1 mouse cellular context compared by ENCODE assay signal in the genomic region with DNA sequence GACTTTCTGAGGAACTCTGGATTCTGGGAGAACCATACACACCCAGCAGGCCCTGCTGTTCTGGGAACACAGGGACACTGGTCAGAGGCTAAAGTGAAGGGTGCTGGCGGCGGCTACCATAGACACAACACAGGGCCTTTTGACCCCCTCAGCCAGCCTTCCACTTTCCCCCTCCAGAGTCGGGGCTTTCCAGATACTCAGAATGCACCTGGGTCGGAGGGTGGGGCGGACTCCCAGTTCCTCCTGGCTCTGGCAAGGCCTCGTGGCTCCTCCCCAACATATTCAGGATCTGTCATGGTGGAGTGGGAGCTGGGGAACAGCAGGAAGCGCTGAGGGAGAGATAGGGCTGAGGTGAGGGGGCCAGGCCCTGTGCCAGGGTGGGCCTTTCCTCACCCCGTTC.
A peak's percentile ranks its signal among the peaks of the same experiment; 100 is the strongest.
TF ChIP-seq lines count a peak whose summit lies in the region.

No protein-coding gene starts in this region.

TF ChIP-seq in CH12.LX, 34 proteins besides CTCF, POLR2A, EP300 and RAD21 (continued from another document):
- no peak for TF ChIP-seq E2F4 (IDR thresholded peaks at IDR 0.05; ENCODE audit: insufficient replicate concordance, low read depth, low read length)
- no peak for TF ChIP-seq KAT2A (IDR thresholded peaks at IDR 0.05; ENCODE audit: insufficient replicate concordance, low read length)
- no peak for TF ChIP-seq NRF1 (IDR thresholded peaks at IDR 0.05; ENCODE audit: low read depth, low read length)
- TF ChIP-seq CHD1 (IDR thresholded peaks at IDR 0.05; ENCODE audit: low read depth, low read length) = no peak
- TF ChIP-seq IRF4 (IDR thresholded peaks at IDR 0.05; ENCODE audit: low read depth, low read length) = peak; percentile 97
- TF ChIP-seq MXI1 (IDR thresholded peaks at IDR 0.05; ENCODE audit: low read depth, low read length) = no peak
- no peak for TF ChIP-seq ZNF384 (IDR thresholded peaks at IDR 0.05; ENCODE audit: low read depth, low read length)
- TF ChIP-seq NELFE (IDR thresholded peaks at IDR 0.05; ENCODE audit: low read depth, low read length) = no peak
- peak; percentile 96 for TF ChIP-seq MAZ (IDR thresholded peaks at IDR 0.05; ENCODE audit: low read depth, low read length)
- peak; percentile 96 for TF ChIP-seq TCF12 (IDR thresholded peaks at IDR 0.05; ENCODE audit: low read depth, low read length)
- no peak for TF ChIP-seq MAFK (IDR thresholded peaks at IDR 0.05; ENCODE audit: insufficient replicate concordance, low read length)
- TF ChIP-seq GABPA (IDR thresholded peaks at IDR 0.05; ENCODE audit: insufficient replicate concordance, low read depth, low read length) = no peak
- TF ChIP-seq USF1 (IDR thresholded peaks at IDR 0.05; ENCODE audit: low read depth, low read length) = no peak
- peak; percentile 15; the same call in 1 of the 2 replicates for TF ChIP-seq HCFC1 (IDR thresholded peaks at IDR 0.05; ENCODE audit: low read depth, low read length)
- 0 out of 2 replicates have a peak, but pooled peaks have one; percentile 50 for TF ChIP-seq ETS1 (conservative IDR thresholded peaks at IDR 0.05; ENCODE audit: low read depth, low read length)
- TF ChIP-seq USF2 (conservative IDR thresholded peaks at IDR 0.05; ENCODE audit: low read depth, low read length) = no peak
- TF ChIP-seq JUN (IDR thresholded peaks at IDR 0.05; ENCODE audit: insufficient read depth, low read depth, low read length) = no peak
- TF ChIP-seq TBP (conservative IDR thresholded peaks at IDR 0.05; ENCODE audit: low read depth, low read length) = no peak
- no peak for TF ChIP-seq UBTF (IDR thresholded peaks at IDR 0.05; ENCODE audit: low read depth, low read length)
- TF ChIP-seq SMC3 (IDR thresholded peaks at IDR 0.05; ENCODE audit: low read depth, low read length) = no peak
- TF ChIP-seq ZC3H11A (IDR thresholded peaks at IDR 0.05; ENCODE audit: low read depth, low read length) = no peak
- TF ChIP-seq MEF2A (IDR thresholded peaks at IDR 0.05; ENCODE audit: borderline replicate concordance, low read depth, low read length) = 0 out of 2 replicates have a peak, but pooled peaks have one; percentile 46
- TF ChIP-seq ELF1 (IDR thresholded peaks at IDR 0.05; ENCODE audit: low read depth, low read length) = peak; percentile 33; the same call in 1 of the 2 replicates
- TF ChIP-seq MYC (IDR thresholded peaks at IDR 0.05; ENCODE audit: low read depth, low read length) = peak; percentile 42; the same call in 1 of the 2 replicates
- peak; percentile 53 for TF ChIP-seq BHLHE40 (IDR thresholded peaks at IDR 0.05; ENCODE audit: low read depth, low read length)
- TF ChIP-seq RCOR1 (conservative IDR thresholded peaks at IDR 0.05; ENCODE audit: low read depth, low read length) = peak; percentile 75
- TF ChIP-seq SIN3A (IDR thresholded peaks at IDR 0.05; ENCODE audit: low read length) = peak; percentile 70; the same call in 1 of the 2 replicates
- no peak for TF ChIP-seq ZKSCAN1 (IDR thresholded peaks at IDR 0.05; ENCODE audit: borderline replicate concordance, low read depth, low read length)
- no peak for TF ChIP-seq ZMIZ1 (IDR thresholded peaks at IDR 0.05; ENCODE audit: low read depth, low read length)
- TF ChIP-seq JUND (conservative IDR thresholded peaks at IDR 0.05; ENCODE audit: low read depth, low read length) = 0 out of 2 replicates have a peak, but pooled peaks have one; percentile 21
